Mouse (Mus musculus) limb, embryonic 14.5 days (tissue): ENCODE results near the gene Mmp2. TPM values are rescaled to one million over a fixed set of nuclear protein-coding genes. Genes with fewer than 3 reads are reported as not detected.

Source experiments
- ATAC-seq: fragments of 200-750 bp; cut with Nextera tagmentation; 2 replicates; pipeline ENCODE4 v1.8.0; 2017; ENCODE audit warnings: low read depth, moderate number of reproducible peaks, moderate TSS enrichment; ENCODE audit not compliant: low FRiP score
- DNase-seq: peaks from one replicate; pipeline ENCODE4 v3.0.0-alpha.2; 2015; ENCODE audit warnings: low spot score
- H3K27ac ChIP-seq: fragments of 300-500 bp; sonication (generic); replicated peaks from 2 replicates; pipeline ENCODE4 v1.5.1; 2014; ENCODE audit warnings: low read depth, mild to moderate bottlenecking, low read length, moderate library complexity, mixed read lengths
- H3K27me3 ChIP-seq: fragments of 300-500 bp; sonication (generic); 2 replicates; pipeline ENCODE4 v1.6.1; 2014; ENCODE audit warnings: low read length, mixed read lengths; ENCODE audit not compliant: control insufficient read depth, insufficient read depth
- H3K36me3 ChIP-seq: fragments of 300-500 bp; sonication (generic); 2 replicates; pipeline ENCODE4 v1.6.1; 2014; ENCODE audit warnings: mild to moderate bottlenecking, low read length, moderate library complexity, mixed read lengths; ENCODE audit not compliant: control insufficient read depth, insufficient read depth
- H3K4me1 ChIP-seq: fragments of 300-500 bp; sonication (generic); 2 replicates; pipeline ENCODE4 v1.6.1; 2014; ENCODE audit warnings: antibody characterized with exemption, low read length, mixed read lengths; ENCODE audit not compliant: control insufficient read depth, insufficient read depth
- H3K4me2 ChIP-seq: fragments of 300-500 bp; sonication (generic); replicated peaks from 2 replicates; pipeline ENCODE4 v1.6.1; 2014; ENCODE audit warnings: low read depth, mild to moderate bottlenecking, low read length, moderate library complexity; ENCODE audit not compliant: severe bottlenecking
- H3K4me3 ChIP-seq: fragments of 300-500 bp; sonication (generic); replicated peaks from 2 replicates; pipeline ENCODE4 v1.5.1; 2014; ENCODE audit warnings: low read length
- H3K9ac ChIP-seq: fragments of 300-500 bp; sonication (generic); 2 replicates; pipeline ENCODE4 v1.6.1; 2014; ENCODE audit warnings: mild to moderate bottlenecking, low read depth, low read length, moderate library complexity; ENCODE audit not compliant: severe bottlenecking
- H3K9me3 ChIP-seq: fragments of 300-500 bp; sonication (generic); 2 replicates; pipeline ENCODE4 v1.6.1; 2016; ENCODE audit warnings: low read length; ENCODE audit not compliant: control insufficient read depth
- POLR2A ChIP-seq: fragments of 200-500 bp; IDR thresholded peaks from 2 replicates; pipeline ENCODE4 v1.8.0; 2012; ENCODE audit warnings: inconsistent platforms, mild to moderate bottlenecking, moderate library complexity, borderline replicate concordance; ENCODE audit not compliant: insufficient read depth, insufficient read length; ENCODE audit errors: extremely low read depth
- WGBS: fragments of 180-500 bp; shearing (Covaris S2); extraction: QIAGEN DNeasy Blood & Tissue Kit; methylation state at CpG from one replicate; pipeline ENCODE4 v1.1.7; 2014; 5-methylcytosine and 5-hydroxymethylcytosine counted together
- polyA plus RNA-seq, 2 experiments: library from polyadenylated mRNA; depleted of rRNA in 1 of 2; stranded (reverse) in 1 of 2; unstranded in 1 of 2; fragments of >200 nt; fragmentation: Nextera tagmentation in 1 of 2; extraction: Ambion mirVana in 1 of 2; gene quantifications; 2 replicates each; pipeline versions ENCODE4 v1.2.1 to v1.2.3; 2012 to 2014

Gene Mmp2
- polyA plus RNA-seq, 2 experiments, result 295 to 338 TPM

DNA sequence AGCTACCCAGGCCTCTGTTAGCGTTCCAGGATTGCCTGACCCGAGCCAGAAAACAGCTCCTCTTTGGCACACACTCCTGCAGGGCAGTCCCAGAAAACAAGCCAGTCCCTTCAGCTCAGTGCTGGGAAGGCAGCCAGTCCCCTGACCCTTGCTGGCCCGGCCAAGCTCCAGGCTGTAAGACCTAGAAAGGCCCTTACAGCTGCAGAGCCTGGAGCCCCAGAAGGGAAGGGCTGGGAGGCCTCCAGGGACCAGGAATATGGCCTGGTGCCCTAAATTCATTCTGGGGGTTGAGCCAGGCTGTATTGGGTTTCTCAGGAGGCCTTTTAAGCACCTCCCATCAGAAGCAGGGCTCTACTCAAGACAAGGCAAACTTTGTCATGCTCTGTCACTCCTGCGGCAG, 23.1 kb downstream of the Mmp2 start:
- Histone ChIP-seq H3K9me3 (no peaks in the 10 kb centered on the region), H3K27me3 (no peaks in the 10 kb centered on the region), H3K36me3 (peaks cover 76% of the 10 kb centered on the region), H3K4me1 (peaks cover 15% of the 10 kb centered on the region), H3K4me2 (no peak overlapping the region), H3K9ac (no peak overlapping the region), H3K4me3 (no peak overlapping the region), H3K27ac (no peak overlapping the region)
- WGBS, result 74% methylated on average over 4 of the region's 4 CpGs
- ATAC-seq, result peak; percentile 70
- peak; percentile 73 for DNase-seq
- no peak for TF ChIP-seq POLR2A

DNA sequence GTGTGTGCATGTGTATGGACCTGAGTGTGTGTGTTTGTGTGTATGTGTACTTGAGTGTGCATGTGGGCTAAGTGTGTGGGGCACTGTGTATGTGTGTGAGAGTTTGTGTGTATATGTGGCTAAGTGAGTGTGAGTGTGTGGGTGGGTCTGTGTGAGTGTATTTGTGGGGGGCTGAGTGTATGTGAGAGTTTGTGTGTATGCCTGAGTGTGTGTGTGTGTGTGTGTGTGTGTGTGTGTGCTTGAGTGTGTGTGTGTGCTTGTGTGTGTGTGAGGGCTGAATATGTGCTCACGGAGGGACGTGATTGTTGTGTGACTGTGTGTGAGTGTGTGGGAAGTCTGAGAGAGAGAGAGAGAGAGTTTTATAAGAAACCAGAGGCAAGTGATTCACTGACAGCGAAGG, 24.3 kb downstream of the Mmp2 start:
- peaks cover 65% of the 10 kb centered on the region for H3K36me3 ChIP-seq
- no peak overlapping the region for H3K4me3 ChIP-seq
- no peak for ATAC-seq
- 96% methylated on average over 3 of the region's 3 CpGs for WGBS
- no peaks in the 10 kb centered on the region for H3K27me3 ChIP-seq
- H3K9ac ChIP-seq, result no peak overlapping the region
- no peak for DNase-seq
- peaks cover 10% of the 10 kb centered on the region; the same call in 1 of the 2 replicates for H3K4me1 ChIP-seq
- no peaks in the 10 kb centered on the region for H3K9me3 ChIP-seq
- no peak for TF ChIP-seq POLR2A
- H3K27ac ChIP-seq, result no peak overlapping the region
- no peak overlapping the region for H3K4me2 ChIP-seq

DNA sequence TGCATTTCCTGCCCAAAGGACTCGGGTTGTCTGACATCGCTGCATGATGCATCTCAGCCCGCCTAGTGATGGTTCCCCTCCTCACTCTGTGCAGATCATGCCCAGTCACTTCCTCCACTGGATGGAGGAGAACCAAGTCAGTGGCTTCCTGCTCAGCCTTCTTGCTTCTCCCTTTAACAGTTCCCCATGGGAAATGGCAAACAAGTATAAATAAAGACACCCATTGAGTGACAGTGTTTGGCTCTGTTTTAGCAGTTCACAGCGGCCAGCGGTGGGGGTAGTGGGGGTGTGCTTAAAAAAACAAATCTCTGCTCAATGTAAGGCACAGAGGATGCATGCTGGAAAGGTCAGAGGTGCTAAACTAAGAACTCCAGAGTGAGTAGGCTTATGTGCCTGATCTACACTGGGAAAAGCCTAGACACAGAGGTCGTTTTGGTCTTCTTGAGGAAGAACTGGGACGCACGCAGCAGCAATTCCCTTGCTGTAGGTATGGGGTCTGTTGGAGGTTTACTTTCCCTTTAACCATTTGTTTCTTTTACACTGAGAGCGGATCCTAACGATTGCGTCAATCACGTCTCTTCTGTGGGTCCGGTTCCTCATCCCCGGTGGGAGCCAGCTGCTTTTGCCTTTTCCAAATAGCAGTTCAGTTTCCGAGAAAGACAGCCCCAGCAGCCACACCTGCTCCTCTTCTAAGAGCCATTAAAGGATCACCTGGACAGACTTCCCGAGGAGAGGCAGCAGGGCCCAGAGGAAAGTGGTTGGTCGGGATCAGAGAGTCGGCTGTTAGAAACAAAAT, 26.3 kb downstream of the Mmp2 start:
- WGBS, result 57% methylated on average over 18 of the region's 18 CpGs
- H3K4me1 ChIP-seq, result peaks cover 3% of the 10 kb centered on the region; the same call in 1 of the 2 replicates
- no peaks in the 10 kb centered on the region for H3K9me3 ChIP-seq
- no peak for TF ChIP-seq POLR2A
- H3K36me3 ChIP-seq, result peaks cover 47% of the 10 kb centered on the region
- H3K27me3 ChIP-seq, result no peaks in the 10 kb centered on the region
- no peak overlapping the region for H3K4me2 ChIP-seq
- no peak for DNase-seq
- no peak overlapping the region for H3K27ac ChIP-seq
- no peak overlapping the region for H3K9ac ChIP-seq
- ATAC-seq, result no peak
- no peak overlapping the region for H3K4me3 ChIP-seq

DNA sequence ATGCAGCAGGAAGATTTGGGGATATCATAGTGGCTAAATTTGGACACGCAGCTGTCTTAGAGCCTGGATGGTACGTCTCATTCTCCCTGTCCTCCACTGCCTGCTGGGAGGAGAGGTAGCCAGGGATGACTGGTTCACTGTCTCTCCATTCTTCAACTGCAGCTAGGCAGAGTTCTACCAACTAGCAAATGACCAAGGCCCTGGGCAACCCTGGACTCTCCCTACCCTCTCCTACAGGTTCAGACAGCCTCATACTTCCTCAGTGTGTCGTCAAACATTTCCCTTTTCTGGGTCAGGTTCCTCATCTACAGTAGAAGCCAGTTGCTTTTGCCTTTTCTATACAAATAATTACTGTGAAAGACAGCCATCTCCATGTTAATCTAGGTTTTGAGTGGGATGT, 27.6 kb downstream of the Mmp2 start:
- no peak for ATAC-seq
- Histone ChIP-seq H3K4me3 (peak overlapping the region; percentile 59; the same call in 1 of the 2 replicates), H3K4me2 (peak overlapping the region; percentile 70), H3K36me3 (peaks cover 34% of the 10 kb centered on the region), H3K9me3 (no peaks in the 10 kb centered on the region), H3K27me3 (no peaks in the 10 kb centered on the region), H3K27ac (no peak overlapping the region), H3K4me1 (no peaks in the 10 kb centered on the region), H3K9ac (no peak overlapping the region)
- DNase-seq, result no peak
- WGBS, result 84% methylated on average over 3 of the region's 3 CpGs
- no peak for TF ChIP-seq POLR2A

DNA sequence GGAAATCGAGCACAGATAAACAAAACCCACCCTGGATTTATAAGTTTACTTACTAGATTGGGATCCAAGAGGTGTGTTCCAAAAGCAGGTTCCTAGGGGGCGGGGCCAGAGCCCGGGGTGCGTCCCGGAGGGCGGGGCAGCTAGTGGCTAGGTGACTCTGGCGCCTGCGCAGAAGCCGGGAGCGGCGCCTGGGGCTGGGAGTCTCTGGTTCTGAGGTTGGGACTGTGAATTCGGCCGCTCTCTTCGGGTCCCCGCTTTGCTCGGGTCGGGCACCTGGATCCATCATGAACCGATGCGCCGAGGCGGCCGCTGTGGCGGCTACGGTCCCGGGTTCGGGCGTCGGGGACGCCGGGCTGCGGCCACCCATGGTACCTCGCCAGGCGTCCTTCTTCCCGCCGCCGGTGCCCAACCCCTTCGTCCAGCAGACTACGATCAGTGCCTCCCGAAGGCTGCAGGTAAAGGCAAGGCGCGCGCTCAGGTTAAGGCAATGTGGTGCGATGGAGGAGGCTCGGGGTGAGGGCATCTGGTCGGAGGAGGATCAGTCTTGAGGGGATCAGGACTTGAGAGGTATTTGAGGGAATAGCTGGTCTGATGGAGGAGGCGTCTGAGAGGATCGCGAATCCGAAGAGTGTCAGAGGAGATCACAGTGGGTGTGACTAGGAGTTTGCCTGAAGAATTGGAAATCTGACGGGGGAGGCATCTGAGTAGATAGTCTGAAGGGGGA, 28.2 kb downstream of the Mmp2 start, which contains the start of gene Lpcat2:
TSS of gene Lpcat2 (plus strand) at position 169 of the 724 bp plus-strand sequence.
- Histone ChIP-seq H3K4me3 (peak within 1 kb of the TSS; percentile 59), H3K36me3 (peaks cover 28% of the 10 kb centered on the region), H3K9me3 (no peaks in the 10 kb centered on the region), H3K27ac (no peak within 1 kb of the TSS), H3K27me3 (no peaks in the 10 kb centered on the region), H3K4me2 (peak within 1 kb of the TSS; percentile 70), H3K9ac (peak within 1 kb of the TSS; percentile 65), H3K4me1 (no peaks in the 10 kb centered on the region)
- no peak for TF ChIP-seq POLR2A
- DNase-seq, result peak; percentile 74
- peak; percentile 64 for ATAC-seq
- under 1% methylated on average over 50 of the region's 50 CpGs for WGBS
